Mouse (Mus musculus): ENCODE data around the gene Atp5mpl.

GRCm38 (mm10) chr12:111933971-111934370 is 32.8 kb downstream of the Atp5mpl start:
- TF ChIP-seq POLR2A (IDR thresholded peaks at IDR 0.05; ENCODE audit: extremely low read depth, insufficient read depth, low read length) (no peak), CTCF (IDR thresholded peaks at IDR 0.05; ENCODE audit: extremely low read depth, insufficient read depth, low read length) (no peak)

All from cortical plate, adult 2 months (tissue).